Mouse (Mus musculus) fibroblast of lung, adult 2 months (primary cell): Measurements from ENCODE around the gene Serpinb8.

Experiments used
- DNase-seq: peaks from one replicate; pipeline ENCODE4 v3.0.0-alpha.2; 2011; ENCODE audit warnings: low read depth

The Serpinb8 gene

DNA sequence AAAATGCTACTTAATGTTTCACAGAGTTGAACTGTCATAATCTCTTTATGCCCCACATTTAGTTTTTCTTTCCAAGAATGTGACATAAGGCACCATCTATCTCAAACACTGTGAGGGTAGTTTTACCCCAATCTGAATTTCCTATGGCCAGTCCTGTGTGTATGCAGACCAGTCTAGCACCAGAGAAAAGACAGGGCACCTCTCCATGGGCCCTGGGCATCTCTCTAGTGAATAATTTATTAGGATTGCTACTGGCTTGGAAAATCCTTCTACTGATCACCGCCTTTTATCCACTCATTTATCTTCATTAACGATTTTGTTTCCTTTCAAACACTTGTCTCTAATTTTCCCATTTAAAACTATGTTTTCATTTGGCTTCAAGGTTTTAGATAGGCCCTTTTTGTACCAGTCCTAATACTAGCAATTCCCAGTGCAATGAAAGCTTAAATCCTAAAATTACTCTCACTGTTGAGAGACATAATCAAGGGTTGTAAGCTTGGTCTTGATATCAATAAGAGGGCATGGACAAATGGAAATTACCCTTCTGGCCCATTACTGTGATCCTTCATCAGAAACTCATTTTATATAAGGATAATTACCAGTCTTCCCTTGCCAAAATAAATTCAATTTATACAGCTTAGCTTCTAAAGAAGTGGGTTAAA, 52.8 kb downstream of the Serpinb8 start:
- no peak for DNase-seq

GRCm38 (mm10) chr1:107645086-107645485, 55.3 kb downstream of the Serpinb8 start:
- no peak for DNase-seq

DNA sequence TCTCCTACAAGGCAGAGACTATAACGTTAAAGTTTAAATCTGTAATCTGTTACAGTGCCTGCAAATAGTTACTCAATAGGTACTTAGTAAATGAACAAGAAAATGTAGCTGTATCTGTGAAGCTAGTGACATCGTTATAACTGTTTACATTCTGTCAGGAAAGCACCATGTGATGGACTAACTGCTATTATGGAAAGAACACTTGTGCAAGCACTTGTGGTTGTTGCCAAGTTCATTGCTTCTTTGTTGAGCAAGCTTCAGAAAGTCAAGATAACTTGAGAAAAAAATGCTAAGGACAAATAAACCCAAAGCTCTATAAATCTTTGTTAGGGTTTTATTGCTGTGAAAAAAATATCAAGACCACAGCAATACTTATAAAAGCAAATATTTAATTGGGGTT, 67.9 kb downstream of the Serpinb8 start:
- DNase-seq: no peak
